Mouse (Mus musculus): Measurements from ENCODE around the gene Celf2.

DNA sequence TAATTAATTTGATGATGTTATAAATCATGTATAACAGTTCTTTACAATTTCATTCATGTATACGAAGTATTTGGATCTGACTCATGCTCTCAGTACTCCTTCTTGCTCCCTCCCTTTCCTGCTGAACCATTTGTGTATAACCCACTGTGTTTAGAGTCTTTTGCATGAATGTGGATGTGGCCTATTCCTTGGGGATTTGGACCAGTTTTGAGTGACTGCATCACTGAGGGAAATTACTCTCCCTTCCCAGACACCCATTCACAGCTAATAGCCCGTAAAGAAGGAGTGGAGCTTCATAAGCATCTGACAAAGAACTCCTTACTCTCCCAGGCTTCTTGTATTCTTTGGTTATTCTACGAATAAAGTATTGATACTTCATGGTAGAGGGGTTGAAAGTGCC is 189.6 kb downstream of the Celf2 start:
- no peak for TF ChIP-seq CTCF (IDR thresholded peaks at IDR 0.05; ENCODE audit: extremely low read depth, insufficient read depth, insufficient read length, insufficient replicate concordance)
- TF ChIP-seq POLR2A (IDR thresholded peaks at IDR 0.05; ENCODE audit: low read depth, low read length) = no peak
